Mouse (Mus musculus): ENCODE data around the gene Klhl7. TPM values are rescaled to one million over a fixed set of nuclear protein-coding genes. Genes with fewer than 3 reads are reported as not detected.

Klhl7 gene
- 95.6 and 99.0 TPM in 2 replicates for polyA plus RNA-seq (2015; fragmentation: Nextera tagmentation; extraction: Ambion mirVana)

DNA sequence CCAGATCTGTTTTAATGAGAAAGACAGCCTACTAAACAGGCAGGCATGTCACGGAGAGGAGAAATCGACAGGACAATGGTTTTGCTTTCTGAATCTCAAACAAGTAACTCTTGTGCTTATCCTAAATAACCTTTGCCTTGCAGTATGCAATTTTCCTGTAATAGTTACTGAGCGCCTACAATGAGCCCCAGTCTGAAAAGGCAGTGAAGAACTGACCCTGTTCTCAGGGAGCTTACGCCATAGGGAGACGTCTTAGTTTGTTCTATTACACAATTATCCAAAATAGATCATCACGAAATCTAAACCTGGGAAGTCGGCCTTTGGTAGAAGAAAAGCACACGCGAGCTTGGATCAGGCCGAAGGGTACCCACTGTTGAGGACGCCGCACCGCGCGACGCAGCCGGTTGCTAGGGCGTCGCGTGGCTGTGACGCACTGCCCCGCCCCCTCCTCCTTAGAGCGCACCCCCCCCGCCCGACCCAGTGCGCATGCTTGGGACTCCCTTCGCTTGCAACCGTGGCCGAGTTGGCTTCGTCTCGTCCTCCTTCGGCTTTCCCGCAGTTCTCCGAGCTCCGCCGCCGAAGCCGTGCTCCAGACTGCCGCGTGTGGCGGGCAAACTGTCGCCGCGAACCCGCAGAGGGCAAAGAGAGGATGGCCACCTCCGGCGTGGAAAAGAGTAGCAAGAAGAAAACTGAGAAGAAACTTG, at the start of gene Klhl7:
Gene Klhl7 (plus strand): TSS at position 500 of the 704 bp plus-strand sequence.

DNA sequence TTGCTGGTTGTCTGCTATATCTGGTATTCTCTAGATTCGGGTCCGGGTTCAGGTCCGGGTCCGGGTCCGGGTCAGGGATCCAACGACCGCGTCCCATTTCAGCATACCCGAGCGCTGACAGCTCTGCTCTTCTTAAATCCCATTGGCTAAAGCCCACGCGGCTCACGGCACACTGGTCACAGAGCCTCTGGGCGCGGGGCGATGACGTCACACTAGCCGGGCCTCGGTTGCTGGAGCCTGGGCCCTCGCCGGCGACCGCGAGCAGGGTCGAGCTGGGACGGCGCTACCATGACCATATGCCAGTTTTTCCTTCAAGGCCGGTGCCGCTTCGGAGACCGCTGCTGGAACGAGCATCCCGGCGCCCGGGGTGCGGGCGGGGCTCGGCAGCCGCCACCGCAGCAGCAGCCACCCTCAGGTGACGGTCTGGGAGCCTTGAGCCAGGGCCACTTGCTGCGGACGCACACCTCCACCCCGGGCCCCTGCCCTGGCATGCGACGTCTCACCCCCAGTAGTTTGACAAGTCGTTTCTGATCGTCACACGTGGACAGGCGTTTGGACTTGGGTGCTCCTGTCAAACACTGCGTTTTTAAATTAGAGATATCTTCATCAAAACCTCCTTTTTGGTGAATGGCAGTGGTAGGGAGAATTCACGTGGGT, 64.5 kb downstream of the Klhl7 start, which contains the start of gene Nupl2:
Gene Nupl2 (plus strand): TSS at position 175 of the 657 bp plus-strand sequence.

Other genes starting within 250 kb of the Klhl7 start
- 14.0 and 15.0 TPM in 2 replicates for gene Fam126a, start 69.9 kb upstream of the Klhl7 start, polyA plus RNA-seq (2015; fragmentation: Nextera tagmentation; extraction: Ambion mirVana)
- 10.0 and 10.4 TPM in 2 replicates for gene Nupl2, start 64.4 kb downstream of the Klhl7 start, polyA plus RNA-seq (2015; fragmentation: Nextera tagmentation; extraction: Ambion mirVana)

Measured in neural tube, postnatal 0 days (tissue).